Mouse (Mus musculus) midbrain, embryonic 12.5 days (tissue): Measurements from ENCODE around the gene Ddn. TPM values are rescaled to one million over a fixed set of nuclear protein-coding genes. Genes with fewer than 3 reads are reported as not detected.

Experiments used
- ATAC-seq: fragments of 200-750 bp; cut with Nextera tagmentation; 2 replicates; pipeline ENCODE4 v1.8.0; 2017; ENCODE audit warnings: low read depth, moderate TSS enrichment, moderate library complexity; ENCODE audit not compliant: low FRiP score
- H3K27ac ChIP-seq: fragments of 300-500 bp; sonication (generic); replicated peaks from 2 replicates; pipeline ENCODE4 v1.5.1; 2016; ENCODE audit warnings: mild to moderate bottlenecking
- H3K27me3 ChIP-seq: fragments of 300-500 bp; sonication (generic); 2 replicates; pipeline ENCODE4 v1.6.1; 2016; ENCODE audit warnings: mild to moderate bottlenecking
- H3K36me3 ChIP-seq: fragments of 300-500 bp; sonication (generic); 2 replicates; pipeline ENCODE4 v1.6.1; 2016
- H3K4me1 ChIP-seq: fragments of 300-500 bp; sonication (generic); 2 replicates; pipeline ENCODE4 v1.6.1; 2016
- H3K4me2 ChIP-seq: fragments of 300-500 bp; sonication (generic); replicated peaks from 2 replicates; pipeline ENCODE4 v1.6.1; 2016; ENCODE audit warnings: mild to moderate bottlenecking, moderate library complexity
- H3K4me3 ChIP-seq: fragments of 300-500 bp; sonication (generic); 2 replicates; pipeline ENCODE4 v1.5.1; 2016; ENCODE audit warnings: mild to moderate bottlenecking
- H3K9ac ChIP-seq: fragments of 300-500 bp; sonication (generic); replicated peaks from 2 replicates; pipeline ENCODE4 v1.6.1; 2016; ENCODE audit warnings: mild to moderate bottlenecking, moderate library complexity
- H3K9me3 ChIP-seq: fragments of 300-500 bp; sonication (generic); 2 replicates; pipeline ENCODE4 v1.6.1; 2016; ENCODE audit warnings: mild to moderate bottlenecking
- WGBS: fragments of 180-500 bp; shearing (Covaris S2); methylation state at CpG from one replicate; pipeline ENCODE4 v1.1.7; 2016; 5-methylcytosine and 5-hydroxymethylcytosine counted together
- polyA plus RNA-seq: library from polyadenylated mRNA; unstranded; fragments of >200 nt; fragmentation: Nextera tagmentation; extraction: Ambion mirVana; gene quantifications from 2 replicates; pipeline ENCODE4 v1.2.1, GENCODE M21; 2016

Ddn gene
- 0.61 and 1.3 TPM in 2 replicates for polyA plus RNA-seq

DNA sequence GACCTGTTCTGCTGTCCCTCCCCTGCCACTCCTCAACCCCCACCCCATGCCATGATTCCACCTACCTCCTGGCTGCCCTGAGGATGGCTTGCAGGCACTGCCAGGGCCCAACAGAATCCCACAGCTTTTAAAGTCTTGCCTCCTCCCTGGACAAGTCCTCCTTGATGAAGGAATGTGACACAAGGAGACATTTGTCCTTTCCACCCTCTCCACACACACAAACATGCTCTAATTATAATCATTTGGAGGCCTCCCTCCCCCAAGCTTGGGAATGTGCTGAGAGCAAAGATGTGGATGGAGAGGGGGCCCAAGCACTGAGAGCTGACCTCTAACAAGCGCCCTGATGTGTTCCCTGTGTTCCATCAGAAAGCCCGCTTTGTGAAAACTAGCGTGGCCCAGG, at the start of gene Ddn:
TSS of gene Ddn (minus strand) at position 101 of the 400 bp plus-strand sequence.
- WGBS = 58% methylated on average over 3 of the region's 3 CpGs
- ATAC-seq = no peak
- Histone ChIP-seq H3K9me3 (no peaks in the 10 kb centered on the region), H3K9ac (no peak within 1 kb of the TSS), H3K27me3 (peaks cover 58% of the 10 kb centered on the region), H3K4me2 (peak within 1 kb of the TSS; percentile 66), H3K4me1 (peaks cover 38% of the 10 kb centered on the region), H3K36me3 (peaks cover 29% of the 10 kb centered on the region), H3K4me3 (peak within 1 kb of the TSS; percentile 47), H3K27ac (no peak within 1 kb of the TSS)

DNA sequence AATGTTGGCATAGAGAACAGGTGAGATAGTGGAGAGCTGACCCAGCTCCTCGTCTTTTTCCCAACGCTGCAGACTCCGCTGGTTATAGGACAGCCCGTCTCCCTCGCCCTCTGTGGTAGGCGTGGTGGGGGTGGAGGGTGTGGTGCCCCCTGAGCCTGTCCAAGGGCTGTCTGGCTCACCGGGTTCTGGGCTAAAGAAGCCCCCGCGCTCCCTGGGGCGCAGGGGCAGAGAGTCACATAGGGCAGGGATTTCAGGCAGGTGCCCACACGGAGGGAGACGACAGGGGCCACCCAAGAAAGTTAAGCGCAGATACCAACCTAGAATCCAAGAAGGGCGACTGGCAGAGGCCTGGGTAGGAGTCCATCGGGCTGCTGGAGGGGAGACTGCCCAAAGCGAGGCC, 44.9 kb upstream of the Ddn start:
- 95% methylated on average over 16 of the region's 16 CpGs for WGBS
- H3K4me2 ChIP-seq = no peak overlapping the region
- H3K36me3 ChIP-seq = peaks cover 99% of the 10 kb centered on the region
- no peaks in the 10 kb centered on the region for H3K27me3 ChIP-seq
- H3K9me3 ChIP-seq = no peaks in the 10 kb centered on the region
- no peaks in the 10 kb centered on the region for H3K4me1 ChIP-seq
- H3K9ac ChIP-seq = no peak overlapping the region
- no peak overlapping the region for H3K4me3 ChIP-seq
- no peak for ATAC-seq
- H3K27ac ChIP-seq = no peak overlapping the region

DNA sequence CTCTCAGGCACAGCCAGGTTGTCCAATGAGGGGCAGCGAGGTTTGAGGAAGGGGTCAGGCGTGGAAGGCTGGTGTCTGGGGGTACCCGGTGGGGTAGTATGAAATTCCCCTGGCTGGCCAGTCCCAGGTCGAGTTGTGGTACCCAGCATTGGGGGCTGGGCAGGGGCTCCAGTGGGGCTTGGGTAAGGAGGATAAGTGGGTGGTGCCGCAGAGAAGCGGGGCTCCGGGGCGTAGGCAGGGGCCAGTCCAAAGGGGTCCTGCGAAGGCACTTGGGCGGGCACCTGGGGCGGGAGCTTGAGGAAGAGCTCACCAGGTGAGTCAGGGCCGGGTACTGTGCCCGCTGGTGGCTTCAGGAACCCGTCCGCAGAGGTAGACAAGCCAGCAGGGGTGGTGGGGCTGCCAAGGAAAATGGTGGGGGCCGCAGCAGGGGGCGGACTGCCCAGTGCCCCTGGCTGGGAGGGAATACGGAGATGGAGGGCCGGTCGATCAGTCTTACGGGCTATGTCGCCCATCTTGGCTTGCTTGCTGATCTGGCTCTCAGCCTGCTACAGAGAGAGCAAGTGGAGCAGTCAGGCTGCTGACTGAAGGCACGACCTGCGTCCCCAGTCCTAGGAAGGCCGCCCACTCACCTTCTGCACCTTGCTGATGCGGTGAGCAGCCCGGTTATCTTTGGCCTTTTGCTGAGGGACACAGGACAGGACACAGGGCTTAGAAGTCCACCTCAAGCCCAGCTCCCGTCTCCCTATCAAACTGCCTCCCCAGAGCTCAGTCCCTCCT, 44.1 kb upstream of the Ddn start:
- H3K9ac ChIP-seq = no peak overlapping the region
- 94% methylated on average over 28 of the region's 28 CpGs for WGBS
- no peaks in the 10 kb centered on the region for H3K27me3 ChIP-seq
- H3K36me3 ChIP-seq = peaks cover 100% of the 10 kb centered on the region
- H3K9me3 ChIP-seq = no peaks in the 10 kb centered on the region
- H3K27ac ChIP-seq = no peak overlapping the region
- no peak overlapping the region for H3K4me3 ChIP-seq
- no peak for ATAC-seq
- no peaks in the 10 kb centered on the region for H3K4me1 ChIP-seq
- no peak overlapping the region for H3K4me2 ChIP-seq

DNA sequence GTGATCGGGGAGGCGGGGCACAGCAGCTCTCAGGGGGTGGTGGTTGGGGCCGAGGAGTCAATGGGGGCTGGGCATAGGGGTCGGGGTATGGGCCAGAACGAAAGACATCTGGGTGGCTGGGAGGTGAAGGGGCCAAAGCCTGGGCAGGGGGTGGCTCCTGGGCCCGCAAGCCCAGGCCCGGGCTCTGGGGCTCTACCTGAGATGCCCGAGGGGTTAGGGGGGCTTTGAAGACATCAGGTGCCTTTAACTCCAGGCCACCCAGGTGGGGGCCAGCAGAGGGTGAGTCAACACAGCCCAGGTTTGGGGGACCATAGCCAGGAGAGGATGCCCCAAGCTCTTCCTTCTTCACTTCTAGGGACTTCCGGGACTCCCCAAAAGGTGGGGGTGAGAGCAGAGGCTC, 43.4 kb upstream of the Ddn start:
- 87% methylated on average over 9 of the region's 9 CpGs for WGBS
- no peaks in the 10 kb centered on the region for H3K4me1 ChIP-seq
- no peak overlapping the region for H3K9ac ChIP-seq
- H3K4me3 ChIP-seq = no peak overlapping the region
- H3K4me2 ChIP-seq = no peak overlapping the region
- ATAC-seq = no peak
- H3K36me3 ChIP-seq = peaks cover 100% of the 10 kb centered on the region
- no peaks in the 10 kb centered on the region for H3K27me3 ChIP-seq
- no peak overlapping the region for H3K27ac ChIP-seq
- H3K9me3 ChIP-seq = no peaks in the 10 kb centered on the region

DNA sequence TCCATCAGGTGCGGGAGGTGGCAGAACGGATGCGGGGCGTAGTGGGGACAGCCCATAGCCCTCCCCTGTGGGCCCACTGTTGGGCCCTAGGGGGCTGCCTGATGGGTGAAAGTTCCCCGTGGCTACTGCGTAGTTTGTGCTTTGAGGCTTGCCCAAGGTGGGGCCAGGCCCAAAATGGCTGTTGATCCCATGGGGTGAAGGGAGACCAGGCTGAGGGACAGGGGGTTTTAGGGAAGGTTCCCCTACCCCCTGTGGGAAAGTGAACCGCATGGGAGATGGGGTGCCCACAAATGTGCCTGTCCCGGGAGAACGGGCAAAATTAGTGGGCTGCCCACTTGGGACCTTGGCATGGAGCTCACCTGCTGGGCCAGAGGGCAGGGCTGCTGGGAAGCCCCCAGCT, 42.8 kb upstream of the Ddn start:
- 95% methylated on average over 9 of the region's 9 CpGs for WGBS
- no peaks in the 10 kb centered on the region for H3K27me3 ChIP-seq
- no peak for ATAC-seq
- peaks cover 100% of the 10 kb centered on the region for H3K36me3 ChIP-seq
- H3K4me2 ChIP-seq = no peak overlapping the region
- no peak overlapping the region for H3K4me3 ChIP-seq
- H3K9ac ChIP-seq = no peak overlapping the region
- no peaks in the 10 kb centered on the region for H3K9me3 ChIP-seq
- H3K27ac ChIP-seq = no peak overlapping the region
- no peaks in the 10 kb centered on the region for H3K4me1 ChIP-seq

DNA sequence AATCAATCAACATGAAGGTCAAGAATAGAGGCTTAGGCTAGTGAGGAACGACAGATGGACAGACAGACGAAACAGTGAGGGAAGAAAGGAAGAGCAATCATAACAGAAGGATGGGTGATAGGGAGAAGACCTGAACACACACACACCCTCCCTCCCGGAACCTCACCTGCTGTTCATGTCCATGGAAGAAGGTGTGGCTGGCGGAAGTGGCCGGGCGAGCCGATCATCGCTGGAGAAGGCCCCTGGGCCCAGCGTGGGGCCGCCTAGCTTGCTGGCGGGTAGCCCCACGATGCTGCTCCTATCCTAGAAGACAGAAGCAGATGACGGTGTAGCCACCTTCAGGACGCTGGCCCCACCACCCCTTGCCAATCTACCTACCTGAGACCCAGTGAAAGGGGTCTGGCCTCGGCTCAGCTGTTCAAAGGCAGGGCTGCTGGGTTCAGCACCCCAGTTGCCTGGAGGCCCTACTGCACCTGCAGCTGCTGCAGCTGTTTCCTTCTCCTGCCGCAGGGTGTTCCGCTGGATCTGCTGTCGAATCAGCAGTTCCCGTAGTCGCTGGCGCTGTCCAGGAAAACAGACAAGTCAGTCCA, 42.0 kb upstream of the Ddn start:
- Histone ChIP-seq H3K36me3 (peaks cover 100% of the 10 kb centered on the region), H3K9ac (no peak overlapping the region), H3K27me3 (no peaks in the 10 kb centered on the region), H3K27ac (no peak overlapping the region), H3K4me1 (no peaks in the 10 kb centered on the region), H3K4me3 (no peak overlapping the region), H3K4me2 (no peak overlapping the region), H3K9me3 (no peaks in the 10 kb centered on the region)
- 94% methylated on average over 19 of the region's 21 CpGs for WGBS
- no peak for ATAC-seq

DNA sequence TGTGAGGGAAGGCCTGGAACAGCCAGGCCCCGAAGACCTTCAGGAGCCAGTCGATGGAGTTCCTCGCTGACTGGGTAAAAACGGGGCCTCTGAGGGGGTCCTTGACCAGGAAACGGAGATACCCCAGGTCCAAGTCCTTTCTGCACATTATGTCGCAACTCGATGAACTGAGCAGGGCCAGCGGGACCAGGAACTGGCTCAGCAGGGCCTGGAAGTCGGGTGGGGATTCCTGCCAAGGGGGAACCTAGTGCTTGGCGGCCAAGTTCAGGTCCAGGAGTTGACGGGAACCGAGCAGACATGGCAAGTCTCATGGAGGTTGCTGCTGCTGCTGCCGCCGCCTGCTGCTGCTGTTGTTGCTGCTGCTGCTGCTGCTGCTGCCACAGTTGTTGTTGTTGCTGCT, 41.4 kb upstream of the Ddn start:
- Histone ChIP-seq H3K27ac (no peak overlapping the region), H3K9me3 (no peaks in the 10 kb centered on the region), H3K27me3 (no peaks in the 10 kb centered on the region), H3K9ac (no peak overlapping the region), H3K4me3 (no peak overlapping the region), H3K36me3 (peaks cover 100% of the 10 kb centered on the region), H3K4me2 (no peak overlapping the region), H3K4me1 (no peaks in the 10 kb centered on the region)
- 92% methylated on average over 14 of the region's 14 CpGs for WGBS
- ATAC-seq = no peak

DNA sequence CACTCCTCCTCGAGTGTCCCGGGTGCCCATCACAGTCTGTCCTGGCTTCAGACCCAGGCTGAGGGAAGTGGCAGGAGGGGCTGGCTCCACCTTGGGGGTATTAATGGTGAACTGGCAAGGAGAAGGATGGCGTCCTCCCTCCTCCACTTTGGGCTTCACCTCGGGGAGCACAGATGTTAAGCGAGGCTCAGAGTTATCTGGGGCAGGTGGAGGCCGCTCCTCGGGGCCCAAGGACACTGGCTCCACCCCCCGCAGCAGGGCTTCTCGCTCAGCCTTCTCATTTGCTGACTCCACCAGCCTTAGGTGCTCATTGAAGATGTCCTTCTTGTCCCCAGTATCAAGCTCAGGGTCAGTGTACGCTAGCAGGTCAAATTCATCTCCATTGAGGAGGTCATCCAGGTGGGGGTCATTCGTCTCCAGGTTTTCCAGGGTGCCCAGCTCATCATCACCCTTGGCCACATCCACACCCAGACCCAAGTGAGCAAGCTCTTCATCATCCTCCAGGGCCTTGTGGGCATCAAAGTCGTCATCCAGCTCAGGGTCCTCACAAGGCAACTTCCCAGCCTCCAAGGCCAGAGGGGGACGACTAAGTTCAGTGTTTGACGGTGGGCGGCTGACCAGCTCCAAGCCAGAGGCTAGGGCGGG, 40.8 kb upstream of the Ddn start:
- H3K9ac ChIP-seq = no peak overlapping the region
- no peaks in the 10 kb centered on the region for H3K4me1 ChIP-seq
- peaks cover 100% of the 10 kb centered on the region for H3K36me3 ChIP-seq
- 92% methylated on average over 16 of the region's 16 CpGs for WGBS
- H3K27ac ChIP-seq = no peak overlapping the region
- no peak for ATAC-seq
- H3K9me3 ChIP-seq = no peaks in the 10 kb centered on the region
- H3K27me3 ChIP-seq = no peaks in the 10 kb centered on the region
- no peak overlapping the region for H3K4me2 ChIP-seq
- H3K4me3 ChIP-seq = no peak overlapping the region

DNA sequence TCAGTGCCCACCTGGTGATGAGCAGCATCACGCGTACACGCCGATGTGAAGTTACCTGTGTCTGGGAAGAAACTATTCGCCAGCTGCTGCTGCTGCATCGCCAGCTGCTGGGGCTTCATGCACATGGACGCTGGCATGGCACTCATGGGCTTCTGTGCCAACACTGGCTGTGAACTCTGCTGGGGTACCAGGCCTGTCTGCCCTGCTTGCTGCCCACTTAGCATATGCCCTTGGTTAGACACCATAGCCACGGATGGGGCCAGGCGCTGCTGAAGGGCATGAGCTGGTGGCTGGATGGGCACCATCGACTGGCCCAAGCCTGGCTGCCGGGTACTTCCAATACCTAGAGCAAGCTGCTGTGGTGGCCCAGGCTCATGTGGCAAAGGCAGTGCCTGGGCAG, 39.9 kb upstream of the Ddn start:
- H3K4me1 ChIP-seq = no peaks in the 10 kb centered on the region
- no peak overlapping the region for H3K4me2 ChIP-seq
- ATAC-seq = no peak
- no peaks in the 10 kb centered on the region for H3K27me3 ChIP-seq
- H3K9ac ChIP-seq = no peak overlapping the region
- peaks cover 100% of the 10 kb centered on the region for H3K36me3 ChIP-seq
- WGBS = 95% methylated on average over 11 of the region's 11 CpGs
- H3K27ac ChIP-seq = no peak overlapping the region
- H3K9me3 ChIP-seq = no peaks in the 10 kb centered on the region
- H3K4me3 ChIP-seq = no peak overlapping the region

DNA sequence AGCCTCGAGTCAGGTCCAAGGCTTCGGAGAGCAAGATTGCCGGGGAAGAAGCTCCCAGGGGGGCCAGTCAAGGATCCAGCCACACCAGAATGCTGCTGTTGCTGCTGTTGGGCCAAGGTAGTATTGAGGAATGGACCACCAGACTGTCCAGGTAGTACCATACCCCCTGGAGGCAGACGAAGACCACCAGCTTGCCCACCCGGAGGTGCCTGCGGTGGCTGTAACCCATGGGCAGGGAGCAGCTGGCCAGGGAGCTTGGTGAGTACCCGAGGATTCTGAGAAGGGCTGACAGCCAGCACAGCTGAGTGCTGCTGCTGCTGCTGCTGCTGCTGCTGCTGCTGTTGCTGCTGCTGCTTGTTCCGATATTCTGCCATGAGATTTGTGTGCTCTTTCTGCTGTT, 36.9 kb upstream of the Ddn start:
- Histone ChIP-seq H3K36me3 (peaks cover 100% of the 10 kb centered on the region), H3K9me3 (no peaks in the 10 kb centered on the region), H3K4me2 (no peak overlapping the region), H3K27ac (no peak overlapping the region), H3K4me3 (no peak overlapping the region), H3K27me3 (no peaks in the 10 kb centered on the region), H3K9ac (no peak overlapping the region), H3K4me1 (no peaks in the 10 kb centered on the region)
- no peak for ATAC-seq
- 89% methylated on average over 8 of the region's 8 CpGs for WGBS

DNA sequence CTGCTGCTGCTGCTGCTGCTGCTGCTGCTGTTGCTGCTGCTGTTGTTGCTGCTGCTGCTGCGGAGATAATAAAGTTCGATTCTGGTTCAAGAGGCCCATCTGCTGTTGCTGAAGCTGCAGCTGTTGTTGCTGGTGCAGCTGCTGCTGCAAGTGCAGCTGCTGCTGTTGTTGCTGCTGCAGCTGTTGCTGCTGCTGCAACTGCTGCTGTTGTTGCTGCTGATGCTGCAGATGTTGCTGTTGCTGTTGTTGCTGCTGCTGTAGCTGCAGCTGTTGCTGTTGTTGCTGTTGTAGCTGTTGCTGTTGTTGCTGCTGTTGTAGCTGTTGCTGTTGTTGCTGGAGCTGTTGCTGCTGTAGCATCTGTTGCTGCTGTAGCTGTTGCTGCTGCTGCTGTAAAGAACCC, 35.9 kb upstream of the Ddn start:
- Histone ChIP-seq H3K36me3 (peaks cover 100% of the 10 kb centered on the region), H3K4me2 (no peak overlapping the region), H3K27ac (no peak overlapping the region), H3K27me3 (no peaks in the 10 kb centered on the region), H3K4me3 (no peak overlapping the region), H3K9ac (no peak overlapping the region), H3K9me3 (no peaks in the 10 kb centered on the region), H3K4me1 (no peaks in the 10 kb centered on the region)
- 90% methylated on average over 2 of the region's 2 CpGs for WGBS
- no peak for ATAC-seq

DNA sequence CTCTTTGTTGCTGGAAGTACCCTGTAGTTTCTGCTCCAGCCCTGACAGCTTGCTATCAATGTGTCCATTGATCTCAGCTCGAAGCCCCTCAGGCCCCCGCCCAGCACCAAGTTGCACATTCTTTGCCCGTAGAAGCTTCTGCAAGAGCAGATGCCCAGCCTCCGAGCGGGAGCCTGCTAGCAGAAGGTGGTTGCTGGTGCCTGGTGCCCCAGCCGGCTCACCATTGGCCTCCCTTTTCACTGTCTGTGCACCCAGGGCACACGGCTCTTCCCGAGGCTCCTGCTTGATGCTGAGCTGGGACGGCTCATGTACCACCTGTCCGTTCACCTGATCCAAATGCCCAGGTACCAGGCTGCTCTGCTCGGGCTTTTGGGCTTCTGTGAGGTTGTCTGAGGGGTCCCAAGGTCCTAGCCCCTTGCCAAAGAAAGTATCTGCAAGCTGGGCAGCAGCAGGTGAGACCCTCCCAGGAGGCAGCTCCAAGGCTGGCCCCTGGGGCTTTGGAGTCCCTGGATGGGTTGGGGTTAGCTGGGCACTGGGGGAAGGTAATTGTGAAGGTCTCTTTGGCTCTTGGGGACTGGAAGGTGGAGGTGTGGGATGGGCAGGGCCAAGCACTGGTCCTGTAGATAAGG, 34.4 kb upstream of the Ddn start:
- H3K27ac ChIP-seq = no peak overlapping the region
- H3K4me3 ChIP-seq = no peak overlapping the region
- H3K4me2 ChIP-seq = no peak overlapping the region
- no peak overlapping the region for H3K9ac ChIP-seq
- ATAC-seq = no peak
- no peaks in the 10 kb centered on the region for H3K27me3 ChIP-seq
- 93% methylated on average over 11 of the region's 11 CpGs for WGBS
- no peaks in the 10 kb centered on the region for H3K4me1 ChIP-seq
- no peaks in the 10 kb centered on the region for H3K9me3 ChIP-seq
- peaks cover 100% of the 10 kb centered on the region for H3K36me3 ChIP-seq
